Mouse (Mus musculus) lung, embryonic 16.5 days (tissue): ENCODE measurements at regions not wholly inside any gene's neighbourhood (a gene's known extent, or its start where the extent isn't known, plus 50 kb on each side); places are given as distances from the start of the nearest gene placed in this dataset.

Experiments
- ATAC-seq: fragments of 200-750 bp; cut with Nextera tagmentation; 2 replicates; pipeline ENCODE4 v1.8.0; 2017; ENCODE audit warnings: low read depth, mild to moderate bottlenecking, moderate library complexity
- H3K27ac ChIP-seq: fragments of 300-500 bp; sonication (generic); 2 replicates; pipeline ENCODE4 v1.5.1; 2014; ENCODE audit warnings: mild to moderate bottlenecking, control low read depth, low read length
- H3K27me3 ChIP-seq: fragments of 300-500 bp; sonication (generic); 2 replicates; pipeline ENCODE4 v1.6.1; 2014; ENCODE audit warnings: low read depth, low read length, mixed read lengths; ENCODE audit not compliant: control insufficient read depth, insufficient read depth
- H3K36me3 ChIP-seq: fragments of 300-500 bp; sonication (generic); 2 replicates; pipeline ENCODE4 v1.6.1; 2014; ENCODE audit warnings: low read length; ENCODE audit not compliant: control insufficient read depth, insufficient read depth
- H3K4me1 ChIP-seq: fragments of 300-500 bp; sonication (generic); replicated peaks from 2 replicates; pipeline ENCODE4 v1.6.1; 2014; ENCODE audit warnings: low read length, mixed read lengths; ENCODE audit not compliant: control insufficient read depth, insufficient read depth
- H3K4me2 ChIP-seq: fragments of 300-500 bp; sonication (generic); 2 replicates; pipeline ENCODE4 v1.6.1; 2014; ENCODE audit warnings: low read depth, low read length, control low read depth
- H3K4me3 ChIP-seq: fragments of 300-500 bp; sonication (generic); 2 replicates; pipeline ENCODE4 v1.5.1; 2014; ENCODE audit warnings: mild to moderate bottlenecking, low read length, control low read depth
- H3K9ac ChIP-seq: fragments of 300-500 bp; sonication (generic); 2 replicates; pipeline ENCODE4 v1.6.1; 2014; ENCODE audit warnings: low read length, control low read depth
- H3K9me3 ChIP-seq: fragments of 300-500 bp; sonication (generic); 2 replicates; pipeline ENCODE4 v1.6.1; 2016; ENCODE audit warnings: low read length; ENCODE audit not compliant: control insufficient read depth
- WGBS: fragments of 180-500 bp; shearing (Covaris S2); extraction: QIAGEN DNeasy Blood & Tissue Kit; methylation state at CpG from one replicate; pipeline ENCODE4 v1.1.7; 2014; 5-methylcytosine and 5-hydroxymethylcytosine counted together

DNA sequence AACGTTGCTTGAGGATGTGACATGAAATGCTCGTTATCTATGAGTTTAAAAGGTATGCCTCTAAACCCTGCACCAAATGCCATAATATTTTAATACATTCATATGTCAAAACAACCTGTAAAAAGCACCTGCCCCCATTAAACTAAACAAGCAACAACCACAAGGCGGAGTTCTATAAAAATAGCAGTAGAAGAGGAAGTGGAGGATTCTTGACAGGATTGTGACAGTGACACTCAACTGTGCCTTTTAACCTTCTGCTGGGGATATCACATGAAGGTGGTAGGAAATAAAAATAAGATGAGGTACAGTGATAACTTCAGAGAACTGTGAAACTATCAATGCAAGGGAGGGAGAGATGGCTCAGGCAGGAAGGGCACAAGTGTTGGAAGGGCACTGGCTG, 58.6 kb upstream of the Dbx2 start:
- Histone ChIP-seq H3K4me1 (no peaks in the 10 kb centered on the region), H3K36me3 (no peaks in the 10 kb centered on the region), H3K4me3 (no peak overlapping the region), H3K27ac (no peak overlapping the region), H3K9me3 (no peaks in the 10 kb centered on the region), H3K27me3 (no peaks in the 10 kb centered on the region), H3K4me2 (no peak overlapping the region), H3K9ac (no peak overlapping the region)
- no peak for ATAC-seq
- WGBS, result 70% methylated on average over 3 of the region's 3 CpGs

DNA sequence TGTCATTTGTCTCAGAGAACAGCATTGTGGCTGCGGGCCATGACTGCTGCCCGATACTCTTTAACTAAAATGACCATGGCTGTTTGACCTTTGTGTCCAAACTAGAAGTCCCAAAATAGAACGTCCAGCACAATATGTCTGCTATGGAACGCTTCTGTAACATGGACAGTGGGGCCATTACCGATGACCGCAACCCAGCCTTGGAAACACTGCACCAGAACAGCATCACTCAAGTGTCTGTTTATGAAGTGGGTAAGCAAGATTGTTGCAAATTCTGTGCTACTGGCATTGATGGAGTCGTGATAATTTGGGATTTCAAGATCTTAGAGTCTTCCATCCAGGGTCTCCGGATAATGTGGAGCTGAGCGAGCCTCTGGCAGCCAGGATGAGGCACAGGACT, 60.2 kb upstream of the Dbx2 start:
- no peaks in the 10 kb centered on the region for H3K36me3 ChIP-seq
- no peaks in the 10 kb centered on the region for H3K9me3 ChIP-seq
- no peaks in the 10 kb centered on the region for H3K4me1 ChIP-seq
- H3K4me3 ChIP-seq, result no peak overlapping the region
- 87% methylated on average over 9 of the region's 9 CpGs for WGBS
- H3K27me3 ChIP-seq, result no peaks in the 10 kb centered on the region
- no peak overlapping the region for H3K4me2 ChIP-seq
- no peak overlapping the region for H3K9ac ChIP-seq
- H3K27ac ChIP-seq, result no peak overlapping the region
- ATAC-seq, result no peak

DNA sequence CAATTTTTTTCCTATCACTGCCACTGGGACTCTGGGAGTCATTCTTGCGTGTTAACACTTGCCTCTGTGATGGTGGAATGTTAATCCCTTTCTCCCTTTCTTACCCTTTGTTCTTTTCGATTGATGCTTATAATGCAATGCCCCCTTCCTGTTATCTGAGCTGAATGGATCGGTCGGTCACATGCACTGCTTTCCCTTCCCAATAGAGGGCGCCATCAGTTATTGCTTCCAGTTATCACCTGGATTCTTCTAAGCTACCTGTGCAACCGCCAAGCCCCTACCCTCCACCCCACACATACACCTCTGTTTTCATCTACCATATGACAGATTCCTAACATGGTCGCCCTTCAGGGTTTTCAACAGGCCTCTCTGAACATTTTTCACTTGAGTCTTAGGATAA, 66.9 kb upstream of the Ano6 start:
- Histone ChIP-seq H3K4me3 (no peak overlapping the region), H3K9ac (no peak overlapping the region), H3K4me1 (no peaks in the 10 kb centered on the region), H3K4me2 (no peak overlapping the region), H3K27me3 (no peaks in the 10 kb centered on the region), H3K27ac (no peak overlapping the region), H3K36me3 (no peaks in the 10 kb centered on the region), H3K9me3 (no peaks in the 10 kb centered on the region)
- ATAC-seq, result no peak
- 41% methylated on average over 7 of the region's 7 CpGs for WGBS

DNA sequence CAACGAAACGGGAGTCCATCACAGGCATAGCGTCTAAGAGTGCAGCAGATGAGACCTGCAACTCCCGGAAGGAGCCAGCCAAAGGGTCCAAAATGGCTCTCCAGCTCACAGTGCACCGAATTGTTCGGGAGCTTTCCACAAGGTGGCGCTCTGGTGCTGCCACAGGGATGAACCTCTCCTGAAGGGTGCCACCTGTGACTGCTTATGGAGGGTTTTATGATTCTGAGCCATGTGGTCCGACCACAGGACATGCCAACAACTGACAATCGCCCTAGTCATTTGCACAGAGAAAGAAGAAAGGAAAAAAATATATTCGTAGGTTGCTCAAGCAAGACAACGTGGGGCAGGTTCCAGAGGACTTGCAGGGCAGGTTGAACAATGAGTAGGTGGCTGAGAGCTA, 64.8 kb upstream of the Ano6 start:
- H3K9me3 ChIP-seq, result no peaks in the 10 kb centered on the region
- no peak overlapping the region for H3K4me3 ChIP-seq
- no peak overlapping the region for H3K9ac ChIP-seq
- no peak overlapping the region for H3K27ac ChIP-seq
- H3K36me3 ChIP-seq, result no peaks in the 10 kb centered on the region
- H3K4me2 ChIP-seq, result no peak overlapping the region
- H3K27me3 ChIP-seq, result no peaks in the 10 kb centered on the region
- peak; percentile 64 for ATAC-seq
- whole genome bisulfite sequencing, result 24% methylated on average over 11 of the region's 11 CpGs
- no peaks in the 10 kb centered on the region for H3K4me1 ChIP-seq

DNA sequence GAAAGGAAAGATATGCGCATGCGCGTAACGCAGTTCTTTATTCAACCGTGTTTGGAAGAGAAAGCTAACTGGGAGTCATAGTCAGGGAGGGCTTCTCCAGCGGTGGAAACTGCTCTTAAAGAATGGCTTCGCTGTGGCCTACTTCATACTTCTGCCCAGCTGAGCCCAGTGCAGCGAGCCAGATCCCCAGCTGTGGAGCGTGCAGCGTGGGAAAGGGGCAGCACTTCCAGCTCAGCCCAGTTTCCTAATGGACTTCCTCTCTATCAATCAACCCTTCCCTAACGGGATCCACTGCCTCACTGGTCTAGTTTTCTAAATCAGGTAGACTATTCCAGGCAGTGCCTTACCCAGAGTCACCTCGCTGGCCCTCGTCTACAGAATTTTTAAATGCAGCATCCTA, 64.1 kb upstream of the Ano6 start:
- 64% methylated on average over 13 of the region's 13 CpGs for WGBS
- H3K4me2 ChIP-seq, result no peak overlapping the region
- 0 out of 2 replicates have a peak, but pooled peaks have one; percentile 28 for ATAC-seq

DNA sequence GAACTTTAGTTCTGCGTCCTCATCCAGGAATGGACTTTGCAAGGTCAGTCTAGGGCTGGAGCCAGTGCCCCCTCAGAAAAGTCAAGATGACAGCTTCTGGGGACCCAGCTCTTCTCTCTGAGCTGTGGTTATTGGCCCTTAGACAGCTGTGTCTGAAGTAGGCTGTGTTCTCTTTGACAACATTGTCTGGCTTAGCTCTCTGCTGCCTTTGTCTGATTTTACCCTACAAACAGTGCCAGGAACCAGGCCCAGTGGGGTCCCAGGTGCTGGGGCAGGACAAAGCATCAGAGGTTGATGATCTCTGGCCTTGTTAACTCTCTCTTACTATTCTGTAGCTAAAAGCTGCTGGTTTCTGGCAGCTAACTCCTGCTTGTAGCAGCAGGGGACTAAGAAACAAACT, 54.9 kb upstream of the Ano6 start:
- Histone ChIP-seq H3K27me3 (no peaks in the 10 kb centered on the region), H3K4me2 (no peak overlapping the region), H3K4me1 (no peaks in the 10 kb centered on the region), H3K9ac (no peak overlapping the region), H3K4me3 (no peak overlapping the region), H3K9me3 (no peaks in the 10 kb centered on the region), H3K36me3 (no peaks in the 10 kb centered on the region), H3K27ac (no peak overlapping the region)
- ATAC-seq, result no peak
- WGBS, result 73% methylated on average over 1 of the region's 1 CpGs

More for the DNA sequence above, 64.1 kb upstream of the Ano6 start:
- H3K27me3 ChIP-seq, result no peaks in the 10 kb centered on the region
- no peaks in the 10 kb centered on the region for H3K9me3 ChIP-seq
- no peak overlapping the region for H3K9ac ChIP-seq
- H3K4me1 ChIP-seq, result no peaks in the 10 kb centered on the region
- H3K36me3 ChIP-seq, result no peaks in the 10 kb centered on the region
- no peak overlapping the region for H3K27ac ChIP-seq
- H3K4me3 ChIP-seq, result no peak overlapping the region
